Mouse (Mus musculus) liver, adult (tissue): Measurements from ENCODE around the gene Tbc1d5.
A peak's percentile ranks its signal among the peaks of the same experiment; 100 is the strongest.

ENCODE experiments used
- GATA4 ChIP-seq: IDR thresholded peaks from 2 replicates; pipeline ENCODE4 v1.6.1; 2014; ENCODE audit warnings: mild to moderate bottlenecking, low read length; ENCODE audit not compliant: insufficient replicate concordance

Tbc1d5 gene

DNA sequence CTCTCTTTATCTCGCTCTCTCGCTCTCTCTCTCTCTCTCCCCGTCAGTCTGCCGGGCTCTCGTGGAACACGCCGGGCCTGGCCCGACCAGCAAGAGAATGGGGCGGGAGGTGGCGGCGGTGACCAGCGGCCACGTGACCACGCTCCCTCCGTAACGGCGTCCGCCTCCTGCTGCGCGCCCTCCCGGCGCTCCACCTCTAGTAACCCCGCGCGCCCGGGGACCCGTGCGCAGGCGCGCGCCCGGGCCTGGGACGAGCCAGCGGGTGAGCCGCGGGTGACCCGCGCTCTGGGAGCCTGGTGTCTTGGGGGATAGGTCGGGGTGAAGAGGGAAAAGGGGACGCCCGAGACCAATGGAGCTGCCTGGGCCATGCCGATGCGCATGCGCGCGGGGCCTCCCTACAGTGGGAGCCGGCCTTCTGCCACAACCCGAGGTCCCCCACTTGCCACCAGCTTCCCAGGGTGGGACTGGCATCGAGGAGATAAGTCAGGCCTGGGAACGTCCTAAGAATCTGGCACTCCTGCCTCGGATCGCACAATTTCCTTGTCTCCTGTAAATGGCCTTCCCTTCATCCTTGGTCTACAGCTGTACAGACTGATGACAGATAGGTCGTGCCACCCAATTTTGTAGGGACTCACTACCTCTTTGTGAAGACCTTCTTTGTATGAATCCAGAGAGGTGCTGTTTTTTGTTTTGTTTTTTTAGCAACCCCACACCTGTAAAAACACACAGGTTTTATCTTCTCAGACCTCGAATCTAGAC lies at the start of gene Tbc1d5:
Gene Tbc1d5, minus strand, starts transcription at position 158 of the 759 bp plus-strand sequence.
- TF ChIP-seq GATA4 = peak; percentile 6; the same call in 1 of the 2 replicates

DNA sequence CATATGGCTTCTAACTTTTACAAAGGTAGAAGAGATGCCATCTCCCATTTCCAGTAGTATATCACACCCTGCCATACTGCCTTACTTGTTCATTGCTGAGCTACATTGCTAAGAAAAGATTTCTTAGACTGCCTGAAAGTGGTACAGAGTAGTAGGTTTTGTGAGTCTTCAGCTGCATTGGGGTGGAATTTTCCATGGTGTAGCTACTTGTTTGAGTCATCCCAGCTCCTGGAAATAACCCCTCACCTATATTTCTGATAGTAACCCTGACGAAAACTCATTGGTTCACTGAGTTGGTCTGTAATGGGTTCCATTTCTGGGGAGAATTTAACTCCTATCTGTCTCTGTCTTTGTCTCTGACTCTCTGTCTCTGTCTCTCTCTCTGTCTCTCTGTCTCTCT lies 46.9 kb upstream of the Tbc1d5 start:
- TF ChIP-seq GATA4 = no peak

DNA sequence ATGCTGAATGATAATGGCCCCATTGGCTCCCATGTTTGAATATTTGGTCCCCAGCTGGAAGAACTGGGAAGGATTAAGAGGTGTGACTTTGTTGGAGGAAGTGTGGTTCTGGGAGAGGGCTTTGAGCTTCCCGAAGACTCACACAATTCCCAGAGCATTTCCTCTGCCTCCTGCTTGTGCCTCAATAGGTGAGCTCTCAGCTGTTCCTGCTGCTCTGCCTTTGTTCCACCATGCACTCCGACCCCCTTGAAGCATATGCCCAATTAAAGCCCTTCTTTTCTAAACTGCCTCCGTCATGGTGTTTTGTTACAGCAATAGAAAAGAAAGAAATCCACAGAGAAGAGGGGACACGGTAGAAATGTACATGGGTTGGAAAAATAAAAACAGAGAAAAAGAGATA lies 44.0 kb upstream of the Tbc1d5 start:
- no peak for TF ChIP-seq GATA4

DNA sequence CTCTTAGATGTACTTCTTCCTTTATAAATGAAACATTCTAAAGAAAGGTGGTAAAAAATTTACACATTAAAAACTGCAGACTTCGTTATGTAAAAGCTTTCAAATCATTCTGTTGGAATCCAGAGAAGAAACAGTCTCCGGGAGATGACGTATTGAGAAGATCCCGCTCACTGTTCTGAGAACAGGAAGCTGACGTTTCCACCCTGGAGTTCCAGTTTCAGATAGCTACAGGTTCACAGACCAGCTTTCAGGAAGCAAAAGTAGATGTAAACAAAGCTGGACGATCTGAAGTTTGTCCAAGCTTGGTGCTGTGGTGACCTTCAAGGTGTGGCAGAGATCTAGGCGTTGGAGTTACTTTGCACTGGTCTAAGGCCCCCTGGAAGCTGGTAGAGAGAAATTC lies 41.9 kb upstream of the Tbc1d5 start:
- no peak for TF ChIP-seq GATA4

DNA sequence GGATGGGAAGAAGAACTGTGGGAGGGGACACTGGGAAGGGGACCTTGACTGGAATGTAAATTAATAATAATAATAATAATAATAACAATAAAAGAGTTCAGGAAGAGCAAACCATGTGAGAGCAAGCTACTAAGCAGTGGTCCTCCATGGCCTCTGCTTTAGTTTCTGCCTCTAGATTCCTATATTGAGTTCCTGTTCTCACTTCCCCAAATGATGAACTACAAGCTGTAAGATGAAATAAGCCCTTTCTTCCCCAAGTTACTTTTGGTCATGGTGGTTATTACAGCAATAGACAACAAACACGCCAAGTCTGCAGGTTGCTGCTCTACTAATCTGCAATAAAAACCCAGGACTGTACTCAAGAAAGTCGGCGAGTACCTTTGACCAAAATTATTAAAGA lies 40.7 kb upstream of the Tbc1d5 start:
- TF ChIP-seq GATA4 = no peak

DNA sequence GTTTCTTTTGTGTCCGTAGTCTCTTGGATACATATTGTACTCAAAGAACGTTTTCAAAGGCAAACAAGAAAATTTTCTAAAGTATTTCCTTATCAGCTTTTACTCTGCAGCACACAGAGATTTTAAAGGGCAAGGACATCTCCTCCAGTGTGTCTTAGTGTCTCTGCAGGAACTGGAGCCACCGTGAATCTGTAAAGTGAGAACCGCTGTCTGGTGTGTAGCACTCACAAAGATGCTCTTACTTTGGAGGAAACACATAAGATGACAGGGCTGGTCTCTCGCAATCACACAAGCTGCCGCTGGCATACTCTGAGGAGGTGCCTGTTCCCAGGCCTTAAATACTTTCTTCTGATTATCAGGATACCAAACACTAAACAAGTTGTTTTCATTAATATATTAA lies 37.3 kb upstream of the Tbc1d5 start:
- no peak for TF ChIP-seq GATA4

DNA sequence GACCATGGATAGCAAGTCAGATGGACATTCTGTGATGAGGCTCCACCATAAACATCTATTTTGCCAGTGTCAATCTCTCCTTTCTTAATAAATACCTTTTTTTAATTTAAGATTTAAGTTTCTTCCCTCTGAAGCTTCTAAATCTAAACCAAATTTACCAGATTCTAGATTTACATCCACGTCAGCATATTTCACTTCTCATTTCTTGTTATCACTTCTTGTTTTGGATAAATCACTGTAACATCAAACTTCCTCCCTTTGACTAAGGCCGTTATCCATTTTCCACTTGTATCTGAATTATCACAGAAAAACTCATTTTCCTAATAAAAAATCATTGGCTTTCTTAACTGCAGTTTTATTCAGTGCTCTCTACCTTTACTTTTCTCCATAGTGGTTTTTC lies 30.4 kb upstream of the Tbc1d5 start:
- no peak for TF ChIP-seq GATA4

DNA sequence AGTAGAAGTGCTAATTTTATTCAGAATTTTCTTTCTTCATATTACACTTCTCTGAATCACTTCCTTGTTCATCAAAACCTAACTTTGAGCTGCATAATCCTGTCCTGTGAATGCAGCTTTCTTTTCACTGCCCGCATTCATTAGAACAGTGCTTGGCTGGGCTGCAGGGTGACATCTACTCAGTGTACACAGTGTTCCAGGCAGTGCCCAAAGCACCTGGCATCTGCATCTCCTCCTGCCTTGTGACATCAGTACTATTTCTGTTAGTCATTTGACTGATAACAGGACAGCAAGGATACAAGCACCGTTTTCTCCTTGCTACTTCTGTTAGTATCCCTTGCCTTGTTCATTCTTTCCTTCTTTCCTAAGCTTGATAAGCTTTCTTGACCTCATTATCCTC lies 25.5 kb upstream of the Tbc1d5 start:
- TF ChIP-seq GATA4 = no peak

DNA sequence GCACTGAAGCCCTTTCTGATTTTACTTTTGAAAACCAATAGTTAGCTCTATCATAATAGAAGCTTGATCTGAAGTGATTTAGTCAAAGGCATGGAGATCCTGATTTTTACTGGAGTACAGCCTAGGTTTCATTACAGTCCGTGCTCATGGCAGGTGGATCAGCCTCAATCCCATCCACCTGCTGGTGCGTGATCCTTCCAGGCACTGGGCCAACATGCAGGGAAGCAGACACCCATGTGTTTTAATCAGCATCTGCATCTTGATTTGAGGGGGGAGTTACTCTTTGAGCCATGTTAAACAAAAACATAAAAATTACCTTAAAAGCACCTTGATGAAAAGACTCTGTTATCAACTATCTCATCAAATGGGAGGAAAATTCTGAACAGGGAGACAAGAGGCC lies 16.4 kb upstream of the Tbc1d5 start:
- no peak for TF ChIP-seq GATA4

DNA sequence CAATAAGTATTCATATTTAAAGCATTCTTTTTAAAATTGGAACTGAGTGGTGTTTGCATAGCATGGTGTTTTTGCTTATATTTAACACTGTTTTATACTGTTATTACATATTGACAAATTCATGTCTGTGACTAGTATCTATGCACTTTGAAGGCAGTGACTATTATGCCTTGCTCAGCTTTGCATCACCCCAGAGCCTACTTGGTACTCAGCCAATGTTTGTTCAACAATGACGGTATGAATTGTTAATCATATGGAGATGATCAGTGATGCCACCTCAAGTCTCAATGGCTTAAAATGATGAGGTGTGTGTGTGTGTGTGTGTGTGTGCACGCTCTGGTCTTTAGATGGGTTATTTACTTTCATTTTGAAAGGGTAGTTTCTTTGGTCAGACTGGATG lies 15.6 kb upstream of the Tbc1d5 start:
- TF ChIP-seq GATA4 = no peak

DNA sequence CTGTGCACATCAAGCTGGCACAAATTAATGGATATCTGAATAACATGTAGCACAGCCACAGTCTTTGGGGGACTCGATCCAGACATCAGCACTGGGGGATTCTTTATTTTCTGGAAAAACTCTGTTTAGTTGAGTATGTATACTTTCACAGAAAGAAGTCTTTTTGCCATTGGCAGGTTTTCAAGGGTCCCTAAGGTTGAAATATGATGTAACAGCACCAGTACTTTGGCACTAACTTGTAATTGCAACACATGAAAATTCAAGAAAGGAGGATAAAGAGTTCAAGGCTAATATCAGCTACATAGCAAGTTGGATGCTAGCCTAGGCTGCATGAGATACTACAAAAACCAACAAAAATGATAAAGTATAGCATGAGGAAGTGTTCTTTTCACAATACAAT lies 12.2 kb upstream of the Tbc1d5 start:
- no peak for TF ChIP-seq GATA4

DNA sequence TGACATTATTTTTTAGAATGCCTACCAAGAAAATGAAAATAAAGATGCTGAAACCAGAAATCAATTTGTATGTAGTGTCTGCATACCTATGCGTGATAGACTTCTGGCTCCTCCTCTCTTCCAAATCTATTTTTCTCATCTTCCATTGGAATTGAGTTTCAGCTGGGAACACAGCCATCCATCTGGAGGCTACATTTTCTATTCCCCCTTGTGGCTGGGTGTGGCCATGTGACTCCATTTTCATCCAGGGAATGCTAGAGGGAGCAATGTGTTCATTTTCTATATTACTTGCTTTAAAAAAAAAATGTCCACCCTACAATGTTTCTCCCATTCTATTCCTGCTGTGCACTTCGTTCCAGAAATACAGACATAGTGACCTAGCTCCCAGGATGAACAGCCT lies 3.6 kb upstream of the Tbc1d5 start:
- TF ChIP-seq GATA4 = no peak

DNA sequence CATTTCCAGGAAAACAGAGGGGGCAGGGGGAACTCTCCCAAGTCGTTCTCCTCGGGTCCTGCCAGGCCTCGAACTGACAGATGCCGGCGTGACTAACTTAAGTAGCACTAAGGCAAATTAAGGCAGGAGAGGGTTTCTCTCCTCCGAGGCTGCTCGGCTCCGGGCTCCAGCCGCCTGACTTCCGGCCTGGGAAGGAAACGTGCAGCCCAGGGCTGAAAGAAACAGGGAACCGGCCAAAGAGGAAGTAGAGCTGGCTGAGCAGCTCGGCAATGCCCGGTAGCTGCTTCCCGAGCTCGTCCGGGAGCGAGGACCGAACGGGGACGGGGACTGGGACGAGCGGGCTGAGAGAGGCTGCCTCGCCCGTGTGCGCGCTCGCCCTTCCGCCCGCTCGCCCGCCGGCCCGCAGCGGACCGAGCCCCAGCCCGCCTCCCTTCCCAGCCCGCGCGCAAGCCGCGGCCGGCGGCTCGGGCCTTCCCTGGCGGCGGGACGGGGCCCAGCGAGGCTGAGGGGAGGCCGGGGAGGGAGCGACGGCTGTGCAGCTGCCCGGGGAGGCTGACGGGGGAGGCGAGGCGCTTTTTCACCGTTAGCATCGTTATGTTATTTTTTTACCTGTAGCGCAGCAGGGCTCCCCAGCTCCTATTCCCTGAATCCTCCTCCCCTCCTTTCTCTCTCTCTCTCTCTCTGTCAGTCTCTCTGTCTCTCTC lies 509 bp downstream of the Tbc1d5 start:
- TF ChIP-seq GATA4 = no peak

DNA sequence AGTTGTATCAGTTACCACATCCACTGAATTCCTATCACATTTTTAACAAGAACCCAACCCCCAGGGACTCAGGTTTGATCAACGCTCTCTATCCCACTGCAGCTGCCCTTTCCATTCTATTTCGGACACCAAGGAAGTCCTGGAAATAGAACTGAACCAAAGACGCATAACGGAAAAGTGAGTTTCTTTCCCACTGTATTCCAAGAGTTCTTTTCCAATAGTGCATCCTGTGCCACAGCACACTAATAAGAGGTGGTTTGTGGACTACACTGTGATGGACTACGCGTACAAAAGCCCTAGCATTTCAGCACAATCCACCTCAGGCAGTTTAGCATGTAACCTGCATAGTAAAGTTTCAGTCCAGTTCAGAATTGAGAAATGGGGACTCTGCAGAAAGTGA lies 1.2 kb downstream of the Tbc1d5 start:
- no peak for TF ChIP-seq GATA4

DNA sequence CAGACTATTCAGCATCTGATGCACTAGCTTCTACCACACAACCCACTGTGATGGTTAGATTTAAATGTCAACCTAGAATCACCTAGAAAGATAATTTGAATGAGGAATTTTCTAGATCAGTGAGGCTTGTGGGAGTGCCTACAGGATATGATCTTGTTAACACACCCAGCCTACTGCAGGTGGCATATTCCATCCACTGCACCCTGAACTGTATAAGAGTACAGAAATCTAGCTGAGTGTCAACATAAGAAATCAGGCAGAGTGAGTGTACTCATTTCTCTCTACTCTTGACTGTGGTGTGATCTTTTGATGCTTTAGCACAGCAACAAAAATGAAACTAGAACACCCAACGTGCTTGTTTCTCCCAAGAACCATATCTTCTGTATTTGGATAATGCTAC lies 6.8 kb downstream of the Tbc1d5 start:
- TF ChIP-seq GATA4 = no peak

DNA sequence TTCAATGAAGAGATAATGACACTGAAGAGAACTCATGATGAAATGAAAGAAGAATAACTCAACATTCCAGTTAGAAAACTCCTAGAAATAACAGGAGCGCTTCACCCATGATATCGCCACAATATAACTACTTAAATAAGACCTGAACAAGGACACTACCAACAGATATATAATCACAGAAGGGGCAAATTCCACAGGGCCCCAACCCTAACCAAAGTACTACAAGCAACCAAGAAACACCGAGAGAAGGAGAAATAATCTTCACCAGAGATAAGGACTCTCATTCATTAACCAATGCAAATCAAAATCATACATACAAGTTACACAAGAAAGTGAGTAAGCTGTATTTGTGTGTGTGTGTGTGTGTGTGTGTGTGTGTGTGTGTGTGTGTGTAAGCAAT lies 7.6 kb downstream of the Tbc1d5 start:
- no peak for TF ChIP-seq GATA4

DNA sequence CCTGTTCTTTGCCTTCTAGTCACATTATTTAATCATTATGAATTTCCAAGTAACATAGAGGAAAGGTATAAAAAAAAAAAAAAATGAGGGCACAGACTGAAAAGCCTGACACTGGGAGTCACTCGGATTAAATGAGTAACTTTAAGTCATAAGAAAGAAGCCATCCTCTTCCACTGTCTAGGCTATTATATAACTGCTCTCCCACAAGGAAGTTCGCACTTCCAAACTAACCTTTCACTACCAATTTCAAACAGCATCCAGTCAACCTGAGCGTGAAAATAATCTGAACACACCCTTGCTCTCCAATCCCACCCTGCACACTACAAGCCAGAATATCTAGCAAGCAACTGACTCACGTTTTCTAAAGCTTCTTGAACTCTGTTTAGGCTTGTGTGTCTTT lies 9.2 kb downstream of the Tbc1d5 start:
- TF ChIP-seq GATA4 = no peak
